Mouse (Mus musculus) lung, adult 2 months (tissue): ENCODE measurements around the gene Prdm2.

Experiments used
- CTCF ChIP-seq: fragments of 200-500 bp; IDR thresholded peaks from 2 replicates; pipeline ENCODE4 v1.5.1; 2011; ENCODE audit warnings: mild to moderate bottlenecking, low read length, control low read depth; ENCODE audit not compliant: insufficient read depth
- POLR2A ChIP-seq: fragments of 200-500 bp; IDR thresholded peaks from 2 replicates; pipeline ENCODE4 v1.6.1; 2011; ENCODE audit warnings: low read depth, mild to moderate bottlenecking, control low read depth, low read length, borderline replicate concordance; ENCODE audit errors: extremely low read depth

GRCm38 (mm10) chr4:143152634-143153033, 60.2 kb downstream of the Prdm2 start:
- TF ChIP-seq CTCF (no peak), POLR2A (no peak)
